Mouse (Mus musculus): ENCODE measurements around the gene Rab3a. TPM values are rescaled to one million over a fixed set of nuclear protein-coding genes. Genes with fewer than 3 reads are reported as not detected.

The Rab3a gene
- total and polyA plus RNA-seq, 3 experiments: 46.5 to 89.1 (median 48.0) TPM

DNA sequence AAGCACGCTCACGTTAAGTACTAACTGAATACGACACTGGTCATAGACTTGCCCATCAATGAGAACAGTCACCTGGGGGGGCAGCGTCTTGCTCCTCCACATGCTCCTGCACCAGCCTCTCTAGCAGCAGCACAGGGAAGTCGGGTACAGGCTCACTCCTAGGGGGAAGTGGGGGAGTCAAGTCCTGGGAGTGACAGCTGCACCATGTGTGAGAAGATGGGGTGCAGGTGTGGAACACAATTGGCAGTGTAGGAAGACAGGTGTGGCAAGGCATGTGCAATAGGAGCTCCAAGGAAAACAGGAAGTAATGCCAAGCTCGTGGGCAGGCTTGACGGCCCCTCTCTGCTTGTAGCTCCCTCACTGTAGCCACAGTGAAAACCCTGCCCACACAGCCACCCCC, 16.7 kb downstream of the Rab3a start:
- Histone ChIP-seq H3K4me3 (no peak overlapping the region), H3K27ac (no peak overlapping the region), H3K4me1 (ENCODE audit: control insufficient read depth, insufficient read depth, low read length) (peaks cover 11% of the 10 kb centered on the region), H3K27me3 (ENCODE audit: control insufficient read depth, insufficient read depth, low read length) (no peaks in the 10 kb centered on the region), H3K36me3 (ENCODE audit: control insufficient read depth, insufficient read depth, low read length) (no peaks in the 10 kb centered on the region), H3K9ac (ENCODE audit: low read depth, low read length) (no peak overlapping the region), H3K79me2 (replicated peaks; ENCODE audit: control insufficient read depth, insufficient read depth, low read length) (no peaks in the 10 kb centered on the region; the same call in none of the 2 replicates)
- WGBS: 86% methylated on average over 7 of the region's 7 CpGs
- intact Hi-C loops (cut with DNase I): loop anchor here (10.0 kb wide), 1 partner anchor 246 kb away; the partner anchor contains the start of genes Fkbp8 and Kxd1
- no peak for DNase-seq
- TF ChIP-seq POLR2A (IDR thresholded peaks at IDR 0.05; ENCODE audit: insufficient read depth, low read depth, low read length) (no peak), CTCF (IDR thresholded peaks at IDR 0.05) (no peak), EP300 (IDR thresholded peaks at IDR 0.05; ENCODE audit: insufficient read depth, low read depth, low read length) (no peak)

DNA sequence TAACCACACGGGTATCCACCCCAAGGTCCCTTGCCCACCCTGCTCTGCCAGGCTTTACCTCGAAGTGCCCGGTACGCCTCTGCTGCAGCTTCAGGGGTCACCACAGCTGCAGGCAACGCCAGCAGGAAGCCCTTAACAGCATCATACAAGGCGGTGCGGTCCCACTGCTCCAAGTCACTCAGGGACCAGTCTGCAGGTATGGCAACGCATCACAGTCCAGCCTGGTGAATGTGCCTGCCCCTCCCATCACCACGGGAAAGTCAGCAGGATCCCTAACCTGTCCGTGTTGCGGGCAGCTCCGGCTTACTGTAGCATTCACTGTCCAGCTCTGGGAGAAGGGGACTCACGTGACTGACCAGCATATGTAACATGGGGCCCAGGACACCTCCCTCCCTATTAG, 17.6 kb downstream of the Rab3a start:
- H3K36me3 ChIP-seq (ENCODE audit: control insufficient read depth, insufficient read depth, low read length): no peaks in the 10 kb centered on the region
- WGBS: 96% methylated on average over 13 of the region's 13 CpGs
- intact Hi-C loops (cut with DNase I): loop anchor here (10.0 kb wide), 1 partner anchor 247 kb away; the partner anchor contains the start of genes Fkbp8 and Kxd1

DNA sequence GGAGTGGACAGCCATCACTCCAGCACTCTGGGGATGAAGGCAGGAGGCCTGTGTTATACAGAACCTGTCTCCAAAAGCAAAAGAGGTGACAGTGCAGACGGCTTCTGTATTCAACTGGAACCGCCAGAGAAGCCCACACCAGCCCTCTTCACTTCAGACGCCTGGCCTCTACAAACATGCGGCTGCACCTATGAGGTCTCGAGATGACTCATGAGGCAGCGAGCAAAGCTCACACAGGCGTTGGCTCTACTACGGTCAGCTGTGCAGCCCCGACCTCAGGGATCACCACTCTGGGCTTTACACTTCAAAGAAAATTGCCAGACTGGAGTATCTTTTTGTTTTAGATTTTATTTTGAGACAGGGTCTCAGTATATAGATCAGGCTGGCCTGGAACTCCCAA, 18.4 kb downstream of the Rab3a start:
- TF ChIP-seq CTCF (IDR thresholded peaks at IDR 0.05) (no peak), POLR2A (IDR thresholded peaks at IDR 0.05; ENCODE audit: insufficient read depth, low read depth, low read length) (no peak), EP300 (IDR thresholded peaks at IDR 0.05; ENCODE audit: insufficient read depth, low read depth, low read length) (no peak)
- DNase-seq: no peak
- 84% methylated on average over 9 of the region's 9 CpGs for WGBS
- Histone ChIP-seq H3K36me3 (ENCODE audit: control insufficient read depth, insufficient read depth, low read length) (no peaks in the 10 kb centered on the region), H3K27ac (no peak overlapping the region; the same call in 1 of the 2 replicates), H3K9ac (ENCODE audit: low read depth, low read length) (no peak overlapping the region), H3K27me3 (ENCODE audit: control insufficient read depth, insufficient read depth, low read length) (no peaks in the 10 kb centered on the region), H3K4me1 (ENCODE audit: control insufficient read depth, insufficient read depth, low read length) (peaks cover 10% of the 10 kb centered on the region), H3K4me3 (no peak overlapping the region), H3K79me2 (replicated peaks; ENCODE audit: control insufficient read depth, insufficient read depth, low read length) (no peaks in the 10 kb centered on the region; the same call in none of the 2 replicates)
- intact Hi-C loops (cut with DNase I): loop anchor here (10.0 kb wide), 1 partner anchor 248 kb away; the partner anchor contains the start of genes Fkbp8 and Kxd1

More for the DNA sequence above, 17.6 kb downstream of the Rab3a start:
- no peak overlapping the region for H3K27ac ChIP-seq
- H3K4me1 ChIP-seq (ENCODE audit: control insufficient read depth, insufficient read depth, low read length): peaks cover 8% of the 10 kb centered on the region
- H3K4me3 ChIP-seq: no peak overlapping the region
- no peaks in the 10 kb centered on the region for H3K27me3 ChIP-seq (ENCODE audit: control insufficient read depth, insufficient read depth, low read length)
- no peak for DNase-seq
- no peaks in the 10 kb centered on the region; the same call in none of the 2 replicates for H3K79me2 ChIP-seq (replicated peaks; ENCODE audit: control insufficient read depth, insufficient read depth, low read length)
- H3K9ac ChIP-seq (ENCODE audit: low read depth, low read length): no peak overlapping the region
- TF ChIP-seq POLR2A (IDR thresholded peaks at IDR 0.05; ENCODE audit: insufficient read depth, low read depth, low read length) (no peak), CTCF (IDR thresholded peaks at IDR 0.05) (no peak), EP300 (IDR thresholded peaks at IDR 0.05; ENCODE audit: insufficient read depth, low read depth, low read length) (no peak)

DNA sequence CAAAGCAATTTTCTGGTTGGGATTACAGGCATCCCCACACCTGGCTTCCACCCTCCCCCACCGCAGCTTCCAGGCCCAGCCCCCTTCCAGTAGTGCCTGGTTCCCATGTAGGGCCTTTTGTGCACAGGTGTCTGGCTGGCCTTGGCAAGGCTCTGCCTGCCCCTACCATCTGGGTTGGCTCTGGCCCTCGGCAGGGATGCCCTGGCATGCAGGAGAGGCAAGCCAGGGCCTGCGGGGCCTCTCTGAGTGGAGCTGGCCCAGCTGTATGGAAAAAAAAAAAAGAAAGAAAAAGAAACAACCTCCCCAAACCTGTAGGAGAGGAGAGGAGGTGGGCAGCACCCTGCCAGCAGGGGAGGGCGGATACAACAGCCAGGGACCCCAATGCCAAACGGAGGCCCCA, 18.9 kb downstream of the Rab3a start:
- H3K4me1 ChIP-seq (ENCODE audit: control insufficient read depth, insufficient read depth, low read length): peaks cover 12% of the 10 kb centered on the region
- DNase-seq: no peak
- H3K79me2 ChIP-seq (replicated peaks; ENCODE audit: control insufficient read depth, insufficient read depth, low read length): no peaks in the 10 kb centered on the region; the same call in none of the 2 replicates
- TF ChIP-seq EP300 (IDR thresholded peaks at IDR 0.05; ENCODE audit: insufficient read depth, low read depth, low read length) (no peak), POLR2A (IDR thresholded peaks at IDR 0.05; ENCODE audit: insufficient read depth, low read depth, low read length) (no peak), CTCF (IDR thresholded peaks at IDR 0.05) (no peak)
- no peak overlapping the region for H3K9ac ChIP-seq (ENCODE audit: low read depth, low read length)
- no peak overlapping the region for H3K4me3 ChIP-seq
- H3K36me3 ChIP-seq (ENCODE audit: control insufficient read depth, insufficient read depth, low read length): no peaks in the 10 kb centered on the region
- no peaks in the 10 kb centered on the region for H3K27me3 ChIP-seq (ENCODE audit: control insufficient read depth, insufficient read depth, low read length)
- 79% methylated on average over 5 of the region's 5 CpGs for WGBS
- intact Hi-C loops (cut with DNase I): loop anchor here (10.0 kb wide), 1 partner anchor 249 kb away; the partner anchor contains the start of genes Fkbp8 and Kxd1
- no peak overlapping the region; the same call in 1 of the 2 replicates for H3K27ac ChIP-seq

DNA sequence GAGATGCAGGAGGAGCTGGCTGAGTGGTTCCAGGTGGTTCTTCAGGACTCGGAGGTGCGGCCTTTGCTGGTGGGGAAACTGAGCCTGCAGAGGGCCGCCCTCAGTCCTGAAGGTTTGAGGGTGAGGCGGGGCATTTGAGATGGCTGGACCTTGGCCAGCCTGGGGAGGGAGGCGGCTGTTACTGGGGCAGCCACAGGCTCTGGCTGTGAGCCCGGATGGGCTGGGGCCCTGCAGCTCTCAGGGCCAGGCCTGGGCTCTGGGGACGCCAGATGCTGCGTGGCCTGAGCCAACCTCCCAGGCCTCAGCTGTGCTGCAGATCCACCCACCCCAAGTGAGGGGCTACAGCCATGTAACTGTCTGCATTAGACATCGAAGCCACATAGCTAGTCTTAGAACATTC, 19.4 kb downstream of the Rab3a start:
- intact Hi-C loops (cut with DNase I): loop anchor here (10.0 kb wide), 1 partner anchor 249 kb away; the partner anchor contains the start of genes Fkbp8 and Kxd1
- Histone ChIP-seq H3K36me3 (ENCODE audit: control insufficient read depth, insufficient read depth, low read length) (no peaks in the 10 kb centered on the region), H3K9ac (ENCODE audit: low read depth, low read length) (no peak overlapping the region), H3K4me1 (ENCODE audit: control insufficient read depth, insufficient read depth, low read length) (peaks cover 12% of the 10 kb centered on the region), H3K27ac (peak overlapping the region; percentile 36), H3K27me3 (ENCODE audit: control insufficient read depth, insufficient read depth, low read length) (no peaks in the 10 kb centered on the region), H3K79me2 (replicated peaks; ENCODE audit: control insufficient read depth, insufficient read depth, low read length) (no peaks in the 10 kb centered on the region; the same call in none of the 2 replicates), H3K4me3 (no peak overlapping the region)
- 19% methylated on average over 9 of the region's 9 CpGs for WGBS
- no peak for TF ChIP-seq POLR2A (IDR thresholded peaks at IDR 0.05; ENCODE audit: insufficient read depth, low read depth, low read length)
- TF ChIP-seq CTCF (IDR thresholded peaks at IDR 0.05): no peak
- TF ChIP-seq EP300 (IDR thresholded peaks at IDR 0.05; ENCODE audit: insufficient read depth, low read depth, low read length): no peak
- DNase-seq: peak; percentile 89 to 93

DNA sequence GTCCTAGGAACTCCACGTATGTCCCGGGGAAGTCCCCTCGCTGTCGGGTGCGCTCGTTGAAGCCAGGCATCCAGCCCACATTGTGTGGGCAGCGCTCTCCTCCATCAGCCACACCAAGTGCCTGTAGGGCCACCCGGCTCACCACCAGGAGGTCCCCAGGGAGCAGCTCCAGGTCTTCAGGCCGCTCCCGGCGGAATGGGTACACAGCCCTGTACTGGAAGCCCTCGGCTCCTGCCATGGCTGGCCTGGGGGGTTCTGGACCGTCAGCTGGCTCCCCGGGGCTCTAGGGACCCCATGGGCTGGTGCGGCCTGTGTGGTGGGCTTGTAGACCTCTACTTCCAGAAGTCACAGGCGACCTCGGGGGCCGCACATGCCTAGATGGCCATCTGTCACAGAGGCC, 20.3 kb downstream of the Rab3a start:
- peak overlapping the region; percentile 36 for H3K27ac ChIP-seq
- H3K4me3 ChIP-seq: no peak overlapping the region
- H3K27me3 ChIP-seq (ENCODE audit: control insufficient read depth, insufficient read depth, low read length): no peaks in the 10 kb centered on the region
- H3K4me1 ChIP-seq (ENCODE audit: control insufficient read depth, insufficient read depth, low read length): peaks cover 12% of the 10 kb centered on the region
- TF ChIP-seq EP300 (IDR thresholded peaks at IDR 0.05; ENCODE audit: insufficient read depth, low read depth, low read length) (no peak), POLR2A (IDR thresholded peaks at IDR 0.05; ENCODE audit: insufficient read depth, low read depth, low read length) (no peak), CTCF (IDR thresholded peaks at IDR 0.05) (no peak)
- intact Hi-C loops (cut with DNase I): loop anchor here (10.0 kb wide), 1 partner anchor 250 kb away; the partner anchor contains the start of genes Fkbp8 and Kxd1
- H3K79me2 ChIP-seq (replicated peaks; ENCODE audit: control insufficient read depth, insufficient read depth, low read length): no peaks in the 10 kb centered on the region; the same call in none of the 2 replicates
- DNase-seq: no peak
- peak overlapping the region; percentile 11; the same call in 1 of the 2 replicates for H3K9ac ChIP-seq (ENCODE audit: low read depth, low read length)
- WGBS: 86% methylated on average over 18 of the region's 18 CpGs
- H3K36me3 ChIP-seq (ENCODE audit: control insufficient read depth, insufficient read depth, low read length): no peaks in the 10 kb centered on the region
